Mouse (Mus musculus) testis, adult 2 months (tissue): ENCODE measurements around the gene Ufd1. TPM values are rescaled to one million over a fixed set of nuclear protein-coding genes. Genes with fewer than 3 reads are reported as not detected.

Experiments
- H3K27ac ChIP-seq: fragments of 200-500 bp; 2 replicates; pipeline ENCODE4 v1.5.1; 2012; ENCODE audit warnings: low read depth, low read length; ENCODE audit not compliant: control insufficient read depth, insufficient read depth
- H3K27me3 ChIP-seq: fragments of 200-500 bp; 2 replicates; pipeline ENCODE4 v1.6.1; 2012; ENCODE audit warnings: mild to moderate bottlenecking, low read length, moderate library complexity; ENCODE audit not compliant: control insufficient read depth, insufficient read depth
- H3K36me3 ChIP-seq: fragments of 200-500 bp; 2 replicates; pipeline ENCODE4 v1.6.1; 2012; ENCODE audit warnings: mild to moderate bottlenecking, low read length; ENCODE audit not compliant: control insufficient read depth, insufficient read depth
- H3K4me1 ChIP-seq: fragments of 200-500 bp; 2 replicates; pipeline ENCODE4 v1.6.1; 2012; ENCODE audit warnings: low read length; ENCODE audit not compliant: control insufficient read depth, insufficient read depth
- H3K4me3 ChIP-seq: fragments of 200-500 bp; 2 replicates; pipeline ENCODE4 v1.5.1; 2012; ENCODE audit warnings: low read depth, mild to moderate bottlenecking, low read length, moderate library complexity, mixed read lengths; ENCODE audit not compliant: control insufficient read depth
- CTCF ChIP-seq: fragments of 200-500 bp; IDR thresholded peaks from 2 replicates; pipeline ENCODE4 v1.5.1; 2012; ENCODE audit warnings: low read depth, mild to moderate bottlenecking, inconsistent platforms, low read length, moderate library complexity; ENCODE audit not compliant: control insufficient read depth, insufficient read depth, insufficient replicate concordance
- POLR2A ChIP-seq: fragments of 200-500 bp; IDR thresholded peaks from 2 replicates; pipeline ENCODE4 v1.6.1; 2012; ENCODE audit warnings: low read depth, mild to moderate bottlenecking, inconsistent platforms, low read length, moderate library complexity; ENCODE audit not compliant: control insufficient read depth
- polyA plus RNA-seq: library from polyadenylated mRNA; depleted of rRNA; stranded (reverse); fragments of >200 nt; gene quantifications from 2 replicates; pipeline ENCODE4 v1.2.3, GENCODE M21; 2012

Ufd1 gene
- polyA plus RNA-seq, 1 experiment = 668 TPM

DNA sequence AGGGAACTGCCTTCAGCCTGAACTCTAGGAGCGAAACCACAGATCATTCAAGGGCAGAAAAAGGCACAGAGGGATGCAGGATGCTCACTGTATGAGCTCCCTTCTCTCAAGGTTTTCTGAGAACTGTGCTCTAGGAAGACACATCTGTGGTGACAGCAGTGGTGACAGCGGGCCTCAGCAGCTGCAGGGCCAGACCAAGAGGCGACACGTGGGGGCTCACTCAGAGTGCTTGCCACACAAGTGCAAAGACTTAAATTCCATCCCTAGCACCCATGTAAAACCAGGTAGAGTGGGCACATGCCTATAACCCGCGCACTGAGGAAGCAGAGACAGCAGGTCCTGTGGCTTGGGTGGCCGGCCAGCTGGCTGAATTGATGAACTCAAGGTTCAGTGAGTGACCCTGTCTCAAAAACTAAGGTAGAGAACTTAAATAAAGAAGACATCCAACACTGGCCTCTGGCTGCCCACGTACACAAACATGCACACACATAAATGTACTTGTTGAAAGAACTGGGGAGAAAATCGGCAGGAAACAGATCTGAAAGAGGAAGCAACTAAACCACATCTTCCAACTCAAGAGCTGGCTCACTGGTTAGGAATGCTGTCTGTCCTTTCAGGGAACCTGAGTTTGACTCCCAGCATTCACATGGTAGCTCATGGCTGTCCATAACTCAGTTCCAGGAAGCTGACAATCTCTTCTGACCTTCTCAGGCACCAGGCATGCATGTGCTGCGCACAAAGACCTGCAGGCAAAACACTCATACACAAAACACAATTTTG, 22.8 kb upstream of the Ufd1 start:
- Histone ChIP-seq H3K36me3 (no peaks in the 10 kb centered on the region; the same call in 1 of the 2 replicates), H3K4me3 (no peak overlapping the region), H3K27me3 (no peaks in the 10 kb centered on the region), H3K27ac (no peak overlapping the region), H3K4me1 (no peaks in the 10 kb centered on the region)
- TF ChIP-seq CTCF = no peak
- no peak for TF ChIP-seq POLR2A

DNA sequence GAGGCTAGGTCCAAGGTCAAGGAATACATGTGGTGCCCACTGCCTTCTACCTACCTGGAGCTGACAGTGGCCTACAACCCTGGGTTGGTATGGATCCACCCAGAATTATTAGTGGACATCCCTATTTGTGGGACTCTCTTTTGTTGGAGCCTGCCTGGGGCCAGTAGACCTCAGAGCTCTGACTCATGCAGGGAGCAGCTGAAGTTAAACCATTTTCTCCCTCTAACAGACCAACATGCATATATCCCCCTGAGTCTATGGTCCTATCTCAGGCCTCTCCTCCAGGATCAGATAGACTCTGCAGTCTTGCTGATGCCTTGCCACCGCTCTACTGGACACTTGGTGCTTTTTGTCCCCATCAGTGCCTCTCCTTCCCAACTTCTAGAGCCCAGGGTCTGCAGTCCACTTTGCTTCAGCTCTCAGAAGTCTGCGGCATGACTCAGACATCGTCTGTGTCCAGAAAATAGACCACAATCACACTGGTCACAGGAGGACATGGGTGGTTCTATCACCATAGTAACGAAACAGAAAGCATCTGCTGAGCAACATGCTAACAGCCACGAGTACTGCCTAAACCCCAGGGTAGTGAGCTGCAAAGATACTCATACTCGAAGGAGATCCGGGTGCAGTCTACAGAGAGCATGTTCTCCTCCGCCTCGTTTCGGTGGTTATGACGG, 16.2 kb upstream of the Ufd1 start:
- peaks cover under 1% of the 10 kb centered on the region for H3K36me3 ChIP-seq
- H3K27me3 ChIP-seq = no peaks in the 10 kb centered on the region
- no peak for TF ChIP-seq CTCF
- TF ChIP-seq POLR2A = no peak
- H3K4me3 ChIP-seq = peak overlapping the region; percentile 45
- H3K27ac ChIP-seq = no peak overlapping the region
- H3K4me1 ChIP-seq = no peaks in the 10 kb centered on the region

DNA sequence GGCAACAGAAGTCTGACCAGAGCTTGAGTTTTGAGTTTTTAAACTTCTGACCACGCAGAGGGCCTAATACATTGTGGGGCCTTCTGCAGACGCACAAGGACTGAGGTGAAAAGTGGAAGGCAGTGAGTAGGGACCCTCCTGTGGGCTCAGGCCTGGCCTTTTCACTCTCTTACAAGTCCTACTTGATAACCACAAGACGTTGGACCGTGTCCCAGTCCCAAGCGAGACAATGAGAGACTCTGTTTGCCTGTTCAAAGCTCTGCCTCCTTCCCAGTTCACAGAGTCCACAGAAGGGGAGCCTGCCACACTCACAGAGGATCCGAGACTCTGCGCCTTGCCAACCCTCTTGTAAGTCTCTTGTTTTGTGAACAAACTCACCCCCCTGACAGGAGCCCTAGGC, 14.9 kb upstream of the Ufd1 start:
- Histone ChIP-seq H3K27ac (no peak overlapping the region), H3K4me1 (no peaks in the 10 kb centered on the region), H3K36me3 (peaks cover 1% of the 10 kb centered on the region), H3K27me3 (no peaks in the 10 kb centered on the region), H3K4me3 (peak overlapping the region; percentile 1)
- TF ChIP-seq CTCF = no peak
- TF ChIP-seq POLR2A = no peak

- peaks cover 1% of the 10 kb centered on the region for H3K36me3 ChIP-seq
Measured at GRCm38 (mm10) chr16:18798151-18798550, 13.4 kb upstream of the Ufd1 start.

DNA sequence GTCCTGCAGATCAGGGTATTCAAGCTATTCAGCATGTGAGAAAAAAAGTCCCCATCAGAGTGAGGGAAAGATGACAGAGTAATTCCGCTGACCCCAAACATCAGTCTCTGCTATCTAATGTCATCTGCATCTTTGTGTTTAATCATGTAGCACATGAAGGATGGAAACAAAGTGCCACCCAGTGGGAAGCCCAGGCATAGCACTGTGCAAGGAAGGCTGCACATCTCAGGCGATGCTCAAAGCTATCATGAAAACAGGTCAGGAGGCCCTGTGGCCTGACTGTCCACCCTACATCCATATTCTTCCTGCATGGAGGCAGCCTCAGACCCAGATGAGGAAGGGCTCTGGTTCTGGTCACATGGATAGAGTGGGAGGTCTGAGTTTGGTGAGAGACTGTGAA, 12.7 kb upstream of the Ufd1 start:
- Histone ChIP-seq H3K27me3 (no peaks in the 10 kb centered on the region), H3K36me3 (peaks cover 1% of the 10 kb centered on the region), H3K27ac (no peak overlapping the region), H3K4me1 (no peaks in the 10 kb centered on the region), H3K4me3 (peak overlapping the region; percentile 4)
- TF ChIP-seq POLR2A = no peak
- peak; percentile 53; the same call in 1 of the 2 replicates for TF ChIP-seq CTCF

More at GRCm38 (mm10) chr16:18798151-18798550, 13.4 kb upstream of the Ufd1 start:
- TF ChIP-seq POLR2A = no peak
- TF ChIP-seq CTCF = no peak
- Histone ChIP-seq H3K27ac (no peak overlapping the region), H3K4me3 (no peak overlapping the region), H3K4me1 (no peaks in the 10 kb centered on the region), H3K27me3 (no peaks in the 10 kb centered on the region)

- H3K27me3 ChIP-seq = no peaks in the 10 kb centered on the region
- TF ChIP-seq POLR2A (no peak), CTCF (no peak)
- no peaks in the 10 kb centered on the region; the same call in none of the 2 replicates for H3K36me3 ChIP-seq
Measured at GRCm38 (mm10) chr16:18805746-18806145, 5.8 kb upstream of the Ufd1 start.

DNA sequence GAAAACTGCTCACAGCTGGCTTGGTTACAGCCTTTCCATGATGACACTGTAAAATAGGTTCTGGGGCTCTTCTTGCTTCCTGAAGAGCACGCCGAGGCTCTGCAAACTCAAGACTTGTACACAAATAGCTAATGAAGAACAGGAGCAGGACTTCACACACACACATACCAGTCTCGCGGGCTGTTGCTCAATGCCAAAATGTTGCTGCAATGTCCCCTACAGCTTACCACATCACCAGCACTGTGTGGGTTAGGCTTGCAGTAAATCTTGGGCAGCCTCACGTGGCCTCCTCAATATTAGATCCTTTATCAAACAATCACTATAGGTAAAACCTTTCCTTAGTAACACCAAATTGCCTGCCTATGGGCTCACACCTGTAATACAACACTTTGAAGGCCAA, 2.6 kb upstream of the Ufd1 start:
- Histone ChIP-seq H3K36me3 (no peaks in the 10 kb centered on the region; the same call in none of the 2 replicates), H3K27me3 (no peaks in the 10 kb centered on the region), H3K4me3 (no peak overlapping the region; the same call in 1 of the 2 replicates), H3K4me1 (peaks cover 5% of the 10 kb centered on the region), H3K27ac (no peak overlapping the region)
- no peak for TF ChIP-seq CTCF
- no peak for TF ChIP-seq POLR2A

More at GRCm38 (mm10) chr16:18805746-18806145, 5.8 kb upstream of the Ufd1 start:
- H3K4me3 ChIP-seq = no peak overlapping the region
- no peaks in the 10 kb centered on the region; the same call in 1 of the 2 replicates for H3K4me1 ChIP-seq
- H3K27ac ChIP-seq = peak overlapping the region; percentile 17; the same call in 1 of the 2 replicates
